Mouse (Mus musculus) kidney, adult 8-10 months (tissue): ENCODE data around the gene Camta1.
"Not testable (repeated sequence)": the region's sequence is repeated elsewhere in the genome, so short reads cannot be mapped to it uniquely, and the experiment has no call there.

Source experiments
- DNase-seq, 2 experiments: peaks; one replicate each; pipeline ENCODE4 v3.0.0; 2022

Gene Camta1

GRCm38 (mm10) chr4:151041506-151041905 is 820.2 kb downstream of the Camta1 start:
- DNase-seq, result no peak

GRCm38 (mm10) chr4:151037800-151038199 is 823.9 kb downstream of the Camta1 start:
- no peak for DNase-seq

- DNase-seq, result no peak
Measured at GRCm38 (mm10) chr4:151036521-151036920, 825.2 kb downstream of the Camta1 start.

- peak in 1 of 2 experiments; percentile 14 for DNase-seq
Measured at GRCm38 (mm10) chr4:151027001-151027400, 834.7 kb downstream of the Camta1 start.

- no peak for DNase-seq
Measured at GRCm38 (mm10) chr4:151024152-151024551, 837.5 kb downstream of the Camta1 start.

- DNase-seq, result not testable (repeated sequence)
Measured at GRCm38 (mm10) chr4:151017356-151017755, 844.3 kb downstream of the Camta1 start.

GRCm38 (mm10) chr4:151015946-151016345 is 845.7 kb downstream of the Camta1 start:
- no peak for DNase-seq

- DNase-seq, result no peak
Measured at GRCm38 (mm10) chr4:151010316-151010715, 851.4 kb downstream of the Camta1 start.

- peak in 1 of 2 experiments; percentile 61 for DNase-seq
Measured at GRCm38 (mm10) chr4:151006945-151007344, 854.7 kb downstream of the Camta1 start.

GRCm38 (mm10) chr4:151005656-151006318 is 855.9 kb downstream of the Camta1 start:
- DNase-seq, result no peak

- DNase-seq, result no peak
Measured at GRCm38 (mm10) chr4:151001397-151001796, 860.3 kb downstream of the Camta1 start.

GRCm38 (mm10) chr4:150998626-150999025 is 863.0 kb downstream of the Camta1 start:
- no peak for DNase-seq

GRCm38 (mm10) chr4:150996797-150997196 is 864.9 kb downstream of the Camta1 start, which contains the start of gene Uts2:
TSS of gene Uts2 (plus strand) at chr4:150997097.
- no peak for DNase-seq

- DNase-seq, result peak in 1 of 2 experiments; percentile 54
Measured at GRCm38 (mm10) chr4:150990148-150990547, 871.5 kb downstream of the Camta1 start.

GRCm38 (mm10) chr4:150980153-150980552 is 881.5 kb downstream of the Camta1 start:
- no peak for DNase-seq

- no peak for DNase-seq
Measured at GRCm38 (mm10) chr4:150979455-150979854, 882.2 kb downstream of the Camta1 start.

GRCm38 (mm10) chr4:150978156-150978910 is 883.3 kb downstream of the Camta1 start:
- peak in 1 of 2 experiments; percentile 31 for DNase-seq

GRCm38 (mm10) chr4:150975145-150975544 is 886.5 kb downstream of the Camta1 start:
- peak in 1 of 2 experiments; percentile 19 for DNase-seq

GRCm38 (mm10) chr4:150973264-150973663 is 888.4 kb downstream of the Camta1 start:
- DNase-seq, result no peak

- no peak for DNase-seq
Measured at GRCm38 (mm10) chr4:150968956-150969355, 892.7 kb downstream of the Camta1 start.

- peak; percentile 37 to 81 for DNase-seq
Measured at GRCm38 (mm10) chr4:150966556-150966955, 895.1 kb downstream of the Camta1 start.

- no peak for DNase-seq
Measured at GRCm38 (mm10) chr4:150965555-150965951, 896.1 kb downstream of the Camta1 start.

GRCm38 (mm10) chr4:150964635-150965554 is 896.8 kb downstream of the Camta1 start:
- DNase-seq, result peak; percentile 76 to 94
